Comparison of ENCODE assay signal across 2 mouse cellular contexts in the genomic region with DNA sequence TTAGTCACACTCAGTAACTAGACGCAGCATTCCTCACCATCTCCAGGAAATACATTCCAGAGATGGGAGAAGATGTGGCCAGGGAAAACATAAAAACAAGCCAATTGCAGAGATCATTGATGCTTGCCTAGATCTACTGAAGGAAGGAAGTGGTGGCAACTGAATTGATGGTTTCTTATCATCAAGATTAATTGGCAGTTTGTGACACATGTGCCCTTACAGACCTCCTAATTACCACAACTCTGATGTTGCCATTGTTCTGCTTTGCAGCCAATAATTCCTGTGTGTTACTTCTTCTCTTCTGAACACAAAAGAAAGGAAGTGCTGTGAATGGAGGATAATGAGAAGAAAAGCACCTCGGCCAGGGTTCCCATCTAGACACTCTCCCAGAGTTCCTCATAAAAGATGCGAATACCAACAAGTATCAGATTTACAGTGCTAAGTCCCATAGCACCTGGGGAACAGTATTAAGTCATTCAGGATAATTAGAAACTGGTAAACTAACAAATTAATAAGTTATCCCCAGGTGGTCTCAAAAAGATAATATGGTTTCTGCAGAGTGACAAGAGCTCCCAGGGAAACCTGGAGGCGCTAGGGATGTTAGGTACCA.
TF ChIP-seq lines count a peak whose summit lies in the region.

No protein-coding gene starts in this region.

TF ChIP-seq in MEL, 35 proteins besides CTCF, POLR2A, EP300 and RAD21:
- TF ChIP-seq CHD1 (IDR thresholded peaks at IDR 0.05; ENCODE audit: low read depth, low read length) (no peak), POLR2AphosphoS5 (IDR thresholded peaks at IDR 0.05; ENCODE audit: borderline replicate concordance, low read depth, low read length) (no peak), ETS1 (IDR thresholded peaks at IDR 0.05; ENCODE audit: low read depth, low read length) (peak; percentile 49; the same call in 1 of the 2 replicates), TCF12 (IDR thresholded peaks at IDR 0.05; ENCODE audit: low read depth, low read length) (peak; percentile 33), MYB (IDR thresholded peaks at IDR 0.05; ENCODE audit: low read depth, low read length) (peak; percentile 63; the same call in 1 of the 2 replicates), GATA1 (IDR thresholded peaks at IDR 0.05; ENCODE audit: low read depth, low read length) (peak; percentile 53; the same call in 1 of the 2 replicates), HCFC1 (IDR thresholded peaks at IDR 0.05; ENCODE audit: low read depth, low read length) (no peak), RCOR1 (IDR thresholded peaks at IDR 0.05; ENCODE audit: low read depth, low read length) (peak; percentile 56), KAT2A (conservative IDR thresholded peaks at IDR 0.05; ENCODE audit: low read depth, low read length) (no peak), SIN3A (IDR thresholded peaks at IDR 0.05; ENCODE audit: low read length) (peak; percentile 28; the same call in 1 of the 2 replicates)
TF ChIP-seq in MEL: peak in this region for 6.

TF ChIP-seq in myocyte, 11 proteins besides CTCF, POLR2A, EP300 and RAD21:
- TF ChIP-seq MYOG (IDR thresholded peaks at IDR 0.05; ENCODE audit: control insufficient read depth in 1 of 3, insufficient read depth in 1 of 3, insufficient read length in 2 of 3, low read depth in 2 of 3), result no peak
- TF ChIP-seq MYOD1 (IDR thresholded peaks at IDR 0.05; ENCODE audit: control insufficient read depth in 1 of 3, insufficient read length in 2 of 3, low read depth in 2 of 3), result no peak
- no peak for TF ChIP-seq TCF12 (IDR thresholded peaks at IDR 0.05; ENCODE audit: insufficient read depth, poor library complexity, severe bottlenecking)
- TF ChIP-seq USF1 (IDR thresholded peaks at IDR 0.05; ENCODE audit: low read depth), result no peak
- TF ChIP-seq E2F4 (IDR thresholded peaks at IDR 0.05; ENCODE audit: insufficient read depth), result no peak
- no peak for TF ChIP-seq POLR2AphosphoS2 (IDR thresholded peaks at IDR 0.05; ENCODE audit: insufficient read length, low read depth)
- no peak for TF ChIP-seq REST (IDR thresholded peaks at IDR 0.05; ENCODE audit: insufficient read depth, insufficient read length)
- TF ChIP-seq CEBPB (IDR thresholded peaks at IDR 0.05; ENCODE audit: insufficient read depth, poor library complexity, severe bottlenecking), result no peak
- no peak for TF ChIP-seq MAX (IDR thresholded peaks at IDR 0.05; ENCODE audit: low read depth)
- no peak for TF ChIP-seq SRF (IDR thresholded peaks at IDR 0.05; ENCODE audit: control insufficient read depth, insufficient read length, low read depth)
TF ChIP-seq in myocyte: peak in this region for 0.
